Mouse (Mus musculus) limb, embryonic 12.5 days (tissue): ENCODE results near the gene Zranb2. TPM values are rescaled to one million over a fixed set of nuclear protein-coding genes. Genes with fewer than 3 reads are reported as not detected.
A peak's percentile ranks its signal among the peaks of the same experiment; 100 is the strongest.

Experiments used
- ATAC-seq: fragments of 200-750 bp; cut with Nextera tagmentation; 2 replicates; pipeline ENCODE4 v1.8.0; 2017; ENCODE audit warnings: low read depth, moderate TSS enrichment; ENCODE audit not compliant: insufficient number of reproducible peaks, insufficient read depth, low FRiP score, low TSS enrichment
- H3K27ac ChIP-seq: fragments of 300-500 bp; sonication (generic); 2 replicates; pipeline ENCODE4 v1.5.1; 2016; ENCODE audit warnings: mild to moderate bottlenecking, moderate library complexity
- H3K27me3 ChIP-seq: fragments of 300-500 bp; sonication (generic); 2 replicates; pipeline ENCODE4 v1.6.1; 2016; ENCODE audit warnings: mild to moderate bottlenecking, moderate library complexity
- H3K36me3 ChIP-seq: fragments of 300-500 bp; sonication (generic); 2 replicates; pipeline ENCODE4 v1.6.1; 2016; ENCODE audit warnings: mild to moderate bottlenecking, moderate library complexity
- H3K4me1 ChIP-seq: fragments of 300-500 bp; sonication (generic); replicated peaks from 2 replicates; pipeline ENCODE4 v1.6.1; 2016
- H3K4me2 ChIP-seq: fragments of 300-500 bp; sonication (generic); 2 replicates; pipeline ENCODE4 v1.6.1; 2016; ENCODE audit warnings: mild to moderate bottlenecking, moderate library complexity
- H3K4me3 ChIP-seq: fragments of 300-500 bp; sonication (generic); replicated peaks from 2 replicates; pipeline ENCODE4 v1.5.1; 2016; ENCODE audit warnings: mild to moderate bottlenecking
- H3K9ac ChIP-seq: fragments of 300-500 bp; sonication (generic); replicated peaks from 2 replicates; pipeline ENCODE4 v1.6.1; 2016; ENCODE audit warnings: mild to moderate bottlenecking, moderate library complexity
- H3K9me3 ChIP-seq: fragments of 300-500 bp; sonication (generic); 2 replicates; pipeline ENCODE4 v1.6.1; 2016; ENCODE audit warnings: mild to moderate bottlenecking, moderate library complexity
- WGBS: fragments of 180-500 bp; shearing (Covaris S2); methylation state at CpG from one replicate; pipeline ENCODE4 v1.1.7; 2016; 5-methylcytosine and 5-hydroxymethylcytosine counted together
- polyA plus RNA-seq: library from polyadenylated mRNA; unstranded; fragments of >200 nt; fragmentation: Nextera tagmentation; extraction: Ambion mirVana; gene quantifications from 2 replicates; pipeline ENCODE4 v1.2.1, GENCODE M21; 2016

The Zranb2 gene
- polyA plus RNA-seq = 122 and 123 TPM in 2 replicates

GRCm38 (mm10) chr3:157533964-157534785 is at the start of gene Zranb2:
TSS of gene Zranb2 (plus strand) at chr3:157534160.
- ATAC-seq = peak; percentile 96
- Histone ChIP-seq H3K4me3 (peak within 1 kb of the TSS; percentile 66), H3K4me1 (peaks cover 8% of the 10 kb centered on the region; the same call in 1 of the 2 replicates), H3K9ac (peak within 1 kb of the TSS; percentile 86), H3K36me3 (peaks cover 22% of the 10 kb centered on the region), H3K4me2 (peak within 1 kb of the TSS; percentile 82), H3K9me3 (no peaks in the 10 kb centered on the region), H3K27me3 (peaks cover 27% of the 10 kb centered on the region), H3K27ac (peak within 1 kb of the TSS; percentile 89)
- WGBS = 1% methylated on average over 82 of the region's 91 CpGs

- Histone ChIP-seq H3K9ac (no peak overlapping the region), H3K9me3 (no peaks in the 10 kb centered on the region), H3K4me2 (no peak overlapping the region), H3K36me3 (no peaks in the 10 kb centered on the region), H3K4me1 (no peaks in the 10 kb centered on the region; the same call in 1 of the 2 replicates), H3K27ac (no peak overlapping the region), H3K4me3 (no peak overlapping the region), H3K27me3 (no peaks in the 10 kb centered on the region)
- WGBS = 64% methylated on average over 4 of the region's 4 CpGs
- ATAC-seq = no peak
Observed at GRCm38 (mm10) chr3:157492043-157492442, 41.9 kb upstream of the Zranb2 start.

- 67% methylated on average over 1 of the region's 1 CpGs for WGBS
- no peaks in the 10 kb centered on the region for H3K27me3 ChIP-seq
- no peak overlapping the region for H3K27ac ChIP-seq
- H3K4me2 ChIP-seq = no peak overlapping the region
- H3K9ac ChIP-seq = no peak overlapping the region
- no peaks in the 10 kb centered on the region for H3K4me1 ChIP-seq
- no peaks in the 10 kb centered on the region for H3K36me3 ChIP-seq
- ATAC-seq = no peak
- H3K4me3 ChIP-seq = no peak overlapping the region
- H3K9me3 ChIP-seq = no peaks in the 10 kb centered on the region
Observed at GRCm38 (mm10) chr3:157502216-157502615, 31.7 kb upstream of the Zranb2 start.

- no peak for ATAC-seq
- H3K4me1 ChIP-seq = no peaks in the 10 kb centered on the region
- no peaks in the 10 kb centered on the region for H3K36me3 ChIP-seq
- H3K4me3 ChIP-seq = no peak overlapping the region
- no peak overlapping the region for H3K4me2 ChIP-seq
- H3K9me3 ChIP-seq = no peaks in the 10 kb centered on the region
- no peaks in the 10 kb centered on the region for H3K27me3 ChIP-seq
- H3K9ac ChIP-seq = no peak overlapping the region
- H3K27ac ChIP-seq = no peak overlapping the region
- WGBS = 49% methylated on average over 5 of the region's 5 CpGs
Observed at GRCm38 (mm10) chr3:157514116-157514796, 19.7 kb upstream of the Zranb2 start.

GRCm38 (mm10) chr3:157516471-157516870 is 17.5 kb upstream of the Zranb2 start:
- no peak for ATAC-seq
- no peaks in the 10 kb centered on the region for H3K36me3 ChIP-seq
- no peak overlapping the region for H3K9ac ChIP-seq
- WGBS = 69% methylated on average over 3 of the region's 3 CpGs
- no peaks in the 10 kb centered on the region for H3K4me1 ChIP-seq
- no peak overlapping the region for H3K27ac ChIP-seq
- no peak overlapping the region for H3K4me2 ChIP-seq
- no peaks in the 10 kb centered on the region for H3K9me3 ChIP-seq
- H3K27me3 ChIP-seq = no peaks in the 10 kb centered on the region
- no peak overlapping the region for H3K4me3 ChIP-seq

GRCm38 (mm10) chr3:157517992-157518391 is 16.0 kb upstream of the Zranb2 start:
- WGBS = 74% methylated on average over 2 of the region's 2 CpGs
- Histone ChIP-seq H3K4me2 (no peak overlapping the region), H3K4me1 (no peaks in the 10 kb centered on the region), H3K9ac (no peak overlapping the region), H3K27ac (no peak overlapping the region), H3K4me3 (no peak overlapping the region), H3K36me3 (no peaks in the 10 kb centered on the region), H3K9me3 (no peaks in the 10 kb centered on the region), H3K27me3 (no peaks in the 10 kb centered on the region)
- ATAC-seq = no peak

- no peaks in the 10 kb centered on the region for H3K4me1 ChIP-seq
- 4% methylated on average over 1 of the region's 1 CpGs for WGBS
- H3K27ac ChIP-seq = no peak overlapping the region
- peak; percentile 15; the same call in 1 of the 2 replicates for ATAC-seq
- no peak overlapping the region for H3K9ac ChIP-seq
- no peaks in the 10 kb centered on the region for H3K36me3 ChIP-seq
- H3K4me2 ChIP-seq = no peak overlapping the region
- no peak overlapping the region for H3K4me3 ChIP-seq
- H3K9me3 ChIP-seq = no peaks in the 10 kb centered on the region
- H3K27me3 ChIP-seq = no peaks in the 10 kb centered on the region; the same call in 1 of the 2 replicates
Observed at GRCm38 (mm10) chr3:157520433-157520832, 13.5 kb upstream of the Zranb2 start.

GRCm38 (mm10) chr3:157523834-157524233 is 10.1 kb upstream of the Zranb2 start:
- ATAC-seq = no peak
- no peak overlapping the region for H3K9ac ChIP-seq
- no peaks in the 10 kb centered on the region for H3K9me3 ChIP-seq
- no peaks in the 10 kb centered on the region for H3K36me3 ChIP-seq
- 37% methylated on average over 1 of the region's 1 CpGs for WGBS
- no peak overlapping the region for H3K27ac ChIP-seq
- H3K4me1 ChIP-seq = no peaks in the 10 kb centered on the region
- H3K4me3 ChIP-seq = no peak overlapping the region
- H3K27me3 ChIP-seq = peaks cover 5% of the 10 kb centered on the region; the same call in 1 of the 2 replicates
- no peak overlapping the region for H3K4me2 ChIP-seq

- no peaks in the 10 kb centered on the region for H3K9me3 ChIP-seq
- no peak for ATAC-seq
- H3K4me1 ChIP-seq = peaks cover 8% of the 10 kb centered on the region; the same call in 1 of the 2 replicates
- 80% methylated on average over 2 of the region's 2 CpGs for WGBS
- H3K27ac ChIP-seq = no peak overlapping the region
- H3K4me3 ChIP-seq = no peak overlapping the region
- H3K27me3 ChIP-seq = peaks cover 33% of the 10 kb centered on the region
- no peak overlapping the region for H3K9ac ChIP-seq
- H3K4me2 ChIP-seq = no peak overlapping the region
- H3K36me3 ChIP-seq = peaks cover 4% of the 10 kb centered on the region; the same call in 1 of the 2 replicates
Observed at GRCm38 (mm10) chr3:157531585-157531984, 2.4 kb upstream of the Zranb2 start.

GRCm38 (mm10) chr3:157534786-157535415 is 941 bp downstream of the Zranb2 start:
- Histone ChIP-seq H3K4me2 (peak overlapping the region; percentile 82), H3K4me1 (peaks cover 8% of the 10 kb centered on the region; the same call in 1 of the 2 replicates), H3K9me3 (no peaks in the 10 kb centered on the region), H3K4me3 (peak overlapping the region; percentile 66), H3K36me3 (peaks cover 29% of the 10 kb centered on the region), H3K27me3 (peaks cover 20% of the 10 kb centered on the region), H3K9ac (peak overlapping the region; percentile 86), H3K27ac (peak overlapping the region; percentile 89)
- WGBS = 3% methylated on average over 15 of the region's 15 CpGs
- ATAC-seq = peak; percentile 35; the same call in 1 of the 2 replicates

GRCm38 (mm10) chr3:157549323-157549722 is 15.4 kb downstream of the Zranb2 start:
- H3K27me3 ChIP-seq = no peaks in the 10 kb centered on the region
- 98% methylated on average over 2 of the region's 2 CpGs for WGBS
- no peak overlapping the region for H3K4me2 ChIP-seq
- H3K36me3 ChIP-seq = peaks cover 51% of the 10 kb centered on the region
- H3K4me1 ChIP-seq = no peaks in the 10 kb centered on the region
- H3K9ac ChIP-seq = no peak overlapping the region
- no peaks in the 10 kb centered on the region for H3K9me3 ChIP-seq
- H3K27ac ChIP-seq = no peak overlapping the region
- ATAC-seq = no peak
- H3K4me3 ChIP-seq = no peak overlapping the region
